Mouse (Mus musculus) cerebellum, adult 9-10 months (tissue): ENCODE data around the gene Chpf2.
A peak's percentile ranks its signal among the peaks of the same experiment; 100 is the strongest.
"Not testable (repeated sequence)": the region's sequence is repeated elsewhere in the genome, so short reads cannot be mapped to it uniquely, and the experiment has no call there.

Experiments used
- DNase-seq: peaks from one replicate; pipeline ENCODE4 v3.0.0; 2022

Gene Chpf2

DNA sequence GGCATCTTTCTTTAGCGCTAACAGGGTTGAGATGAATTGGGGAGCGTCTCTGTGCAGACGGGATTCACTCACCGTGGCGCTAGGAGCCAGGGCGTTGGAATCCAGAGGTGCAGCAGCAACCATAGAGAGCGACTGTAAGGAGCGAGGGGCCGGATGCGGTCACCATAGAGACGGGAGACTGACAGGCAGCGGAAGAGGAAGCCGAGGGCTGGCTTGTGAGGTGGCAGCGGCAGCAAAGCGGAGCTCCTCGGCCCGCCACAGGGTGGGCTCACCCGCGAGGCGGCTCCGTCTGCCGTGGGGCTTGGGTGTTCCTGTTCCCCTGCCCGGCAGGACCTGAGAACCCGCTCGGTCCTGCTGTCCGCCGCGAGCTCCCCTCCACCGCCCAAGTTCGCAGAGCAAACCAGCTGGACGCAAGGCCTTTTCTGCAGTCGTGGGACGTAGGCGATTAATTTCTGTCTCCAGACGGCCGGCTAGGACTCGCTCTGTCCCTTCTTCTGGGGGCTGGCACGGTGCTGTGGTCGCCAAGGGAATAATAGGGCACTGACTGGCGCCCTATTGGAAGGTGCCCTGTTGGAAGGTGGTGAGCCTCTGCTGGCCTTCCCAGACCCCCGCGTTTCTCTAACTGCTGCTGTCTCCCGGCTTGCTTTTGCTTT, at the start of gene Chpf2:
TSS of gene Chpf2 (plus strand) at position 195 of the 653 bp plus-strand sequence.
- peak; percentile 72 for DNase-seq

DNA sequence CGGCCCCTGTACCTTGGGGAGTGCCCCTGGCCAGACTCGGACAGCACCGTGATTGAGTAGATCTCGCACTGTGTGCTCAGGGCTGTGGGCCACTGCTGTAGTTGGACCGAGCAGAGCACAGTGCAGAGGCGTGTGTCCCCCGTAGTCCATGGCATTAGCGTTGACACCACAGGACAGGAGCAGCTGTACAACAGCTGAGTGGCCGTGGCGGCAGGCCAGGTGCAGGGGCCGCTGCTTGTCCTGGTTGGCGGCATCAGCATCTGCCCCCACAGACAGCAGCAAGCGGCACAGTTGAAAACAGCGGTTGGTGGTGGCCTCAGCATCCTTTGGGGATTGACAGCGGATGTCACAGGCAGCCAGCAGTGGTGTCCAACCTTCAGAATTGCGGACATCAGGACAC, 48.9 kb upstream of the Chpf2 start:
- no peak for DNase-seq

DNA sequence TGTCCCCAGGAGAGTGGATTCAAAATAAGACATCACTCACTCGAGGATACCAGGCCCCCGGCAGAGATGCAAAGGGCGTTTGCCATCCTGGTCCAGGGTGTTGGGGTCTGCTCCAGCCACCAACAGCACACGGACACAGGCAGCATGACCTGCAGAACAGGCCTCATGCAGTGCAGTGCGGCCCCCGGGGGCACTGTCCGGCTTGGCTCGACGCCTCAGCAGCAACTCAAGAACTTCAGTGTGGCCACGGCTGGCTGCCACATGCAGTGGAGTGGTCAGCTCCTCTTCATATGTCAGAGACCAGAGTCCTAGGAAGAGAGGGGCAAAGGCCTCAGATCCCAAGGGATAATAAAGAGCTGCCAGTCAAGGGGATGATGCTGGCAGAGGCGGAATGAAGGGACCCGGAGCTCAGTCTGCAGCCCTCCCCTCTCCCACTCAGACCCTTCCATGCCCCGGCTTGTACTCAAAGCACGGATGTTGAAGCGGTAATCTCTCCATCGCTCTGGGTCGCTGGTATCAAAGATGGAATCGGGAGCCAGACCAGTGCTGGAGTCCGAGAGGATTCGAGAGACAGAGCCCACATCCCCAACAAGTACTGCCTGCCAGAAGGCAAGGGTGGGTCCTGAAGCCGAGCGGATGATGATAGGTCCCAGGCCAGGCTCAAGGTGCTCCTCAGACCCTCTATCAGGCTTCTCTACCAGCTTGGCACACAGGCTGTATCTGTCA, 46.8 kb upstream of the Chpf2 start:
- no peak for DNase-seq

DNA sequence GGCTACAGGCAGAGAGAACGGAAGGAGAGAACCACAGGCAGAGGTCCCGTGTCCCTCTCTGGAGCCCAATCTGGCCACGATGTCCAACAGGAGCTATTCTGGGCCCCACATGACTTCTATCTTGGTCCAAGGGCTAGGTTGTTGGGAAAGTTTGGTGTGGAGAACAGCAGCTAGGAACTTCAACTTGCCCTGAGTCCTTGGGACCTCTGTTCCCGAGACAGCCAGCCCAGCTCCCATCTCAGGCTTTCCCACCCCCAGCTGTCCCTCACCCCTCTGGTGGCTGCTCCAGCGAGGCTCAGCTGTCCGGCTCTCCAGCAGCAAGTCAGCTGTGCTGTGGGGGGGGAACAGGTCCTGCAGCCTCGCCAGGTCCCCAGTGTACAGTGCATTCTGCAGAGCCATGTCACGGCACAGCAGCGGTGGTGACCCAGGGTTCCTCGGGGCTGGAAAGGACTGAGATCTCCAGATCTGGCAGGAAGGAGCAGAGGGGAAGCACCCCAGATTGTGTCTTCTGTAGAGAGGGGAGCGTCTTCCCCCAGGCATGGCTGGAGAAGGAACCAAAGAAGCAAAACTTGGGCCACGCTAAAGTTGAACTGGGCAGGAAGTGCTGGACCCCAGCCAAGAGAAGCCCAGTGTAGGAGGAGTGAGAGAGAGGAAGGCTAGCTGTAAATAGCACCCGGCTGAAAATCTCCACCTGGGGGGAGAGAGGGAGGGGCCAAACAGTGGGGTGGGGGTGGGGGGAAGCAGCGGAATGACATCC, 46.0 kb upstream of the Chpf2 start, which contains the start of gene Asb10:
TSS of gene Asb10 (minus strand) at position 592 of the 757 bp plus-strand sequence.
- DNase-seq = no peak

DNA sequence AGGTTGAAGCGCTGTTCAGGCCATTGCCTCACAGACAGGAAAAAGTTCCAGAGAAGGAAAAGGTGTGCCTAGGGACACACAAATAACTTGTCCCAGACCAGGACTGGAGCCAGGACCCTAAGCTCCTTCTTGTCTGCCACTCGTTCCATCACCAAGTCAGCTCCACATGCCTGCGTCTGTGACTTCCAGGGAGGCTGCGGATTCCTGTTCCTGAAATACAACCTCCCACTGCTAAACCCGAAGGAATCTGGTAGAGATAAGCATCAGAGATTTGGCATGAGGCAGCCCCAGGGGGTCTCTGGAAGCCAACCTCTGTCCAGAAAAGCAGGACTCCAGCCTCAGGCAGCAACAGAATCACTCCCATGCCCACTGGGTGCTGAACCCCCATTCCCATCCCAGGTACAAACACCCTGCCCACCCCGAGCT, 45.4 kb upstream of the Chpf2 start:
- no peak for DNase-seq

DNA sequence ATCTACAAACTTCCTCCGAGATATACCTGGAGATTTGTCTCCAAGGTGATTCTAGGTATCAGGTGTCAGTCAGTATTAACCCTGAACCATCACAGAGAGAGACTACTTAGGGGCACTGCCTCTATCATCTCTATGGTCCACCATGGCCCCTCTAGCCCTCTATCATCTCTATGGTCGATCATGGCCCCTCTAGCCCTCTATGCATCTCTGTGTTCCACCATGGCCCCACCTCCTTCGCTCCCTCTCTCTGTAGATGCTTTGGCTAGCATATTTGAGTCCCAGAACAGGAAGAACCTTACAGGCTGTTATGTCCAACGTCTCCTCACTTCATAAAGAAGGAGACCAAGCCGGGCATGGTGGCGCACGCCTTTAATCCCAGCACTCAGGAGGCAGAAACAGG, 43.9 kb upstream of the Chpf2 start:
- no peak for DNase-seq

DNA sequence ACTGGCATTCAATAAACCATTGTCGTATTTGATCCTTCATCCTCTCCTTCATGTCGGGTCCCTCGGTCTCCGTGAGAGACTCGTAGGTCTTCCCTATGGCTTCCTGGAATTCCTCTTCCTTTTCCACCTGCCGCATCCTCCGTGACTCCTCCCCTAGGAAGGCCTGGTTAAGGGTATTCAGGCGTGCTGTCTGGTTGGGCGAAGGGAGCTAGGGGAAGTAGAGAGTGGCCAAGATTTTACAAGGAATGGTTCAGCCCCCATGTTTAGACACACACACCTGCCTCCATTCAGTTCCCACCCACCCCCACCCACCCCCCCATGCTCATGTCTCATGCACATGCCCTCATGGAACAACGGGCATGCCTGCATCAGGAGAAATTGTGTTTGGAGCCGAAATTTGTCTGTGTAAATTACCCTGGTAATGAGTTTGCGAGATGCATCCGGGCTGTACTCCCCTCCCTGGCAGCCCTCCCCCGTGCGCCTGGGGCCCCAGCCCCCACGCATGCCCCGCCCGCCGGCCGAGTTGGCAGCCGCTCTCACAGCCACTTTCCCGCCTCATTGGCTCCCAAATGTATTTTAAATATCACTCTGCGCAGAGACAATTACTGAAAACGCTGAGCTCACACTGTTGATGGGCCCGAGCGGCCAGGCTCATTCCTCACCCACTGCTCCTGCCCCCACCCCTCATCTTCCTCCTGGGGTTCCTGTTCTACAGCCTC, 35.8 kb upstream of the Chpf2 start:
- DNase-seq = no peak

DNA sequence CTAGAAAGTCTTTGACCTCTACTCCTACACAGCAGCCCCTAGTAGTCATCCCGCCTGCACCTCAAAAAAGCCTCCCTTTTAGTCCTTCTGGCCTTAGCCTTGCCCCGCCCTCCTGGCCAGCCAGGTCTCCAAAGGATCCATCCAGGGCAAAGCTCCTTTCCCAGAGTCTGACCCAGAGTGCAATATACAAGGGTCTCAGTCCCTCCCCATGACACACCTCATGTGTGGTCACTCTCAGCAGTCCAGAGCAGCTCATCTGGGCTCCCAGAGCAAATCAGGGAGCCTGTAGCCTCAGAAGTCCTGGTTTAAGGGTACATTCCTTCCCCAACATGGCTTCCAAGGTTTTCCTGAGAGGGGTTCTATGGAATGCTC, 35.2 kb upstream of the Chpf2 start:
- no peak for DNase-seq

DNA sequence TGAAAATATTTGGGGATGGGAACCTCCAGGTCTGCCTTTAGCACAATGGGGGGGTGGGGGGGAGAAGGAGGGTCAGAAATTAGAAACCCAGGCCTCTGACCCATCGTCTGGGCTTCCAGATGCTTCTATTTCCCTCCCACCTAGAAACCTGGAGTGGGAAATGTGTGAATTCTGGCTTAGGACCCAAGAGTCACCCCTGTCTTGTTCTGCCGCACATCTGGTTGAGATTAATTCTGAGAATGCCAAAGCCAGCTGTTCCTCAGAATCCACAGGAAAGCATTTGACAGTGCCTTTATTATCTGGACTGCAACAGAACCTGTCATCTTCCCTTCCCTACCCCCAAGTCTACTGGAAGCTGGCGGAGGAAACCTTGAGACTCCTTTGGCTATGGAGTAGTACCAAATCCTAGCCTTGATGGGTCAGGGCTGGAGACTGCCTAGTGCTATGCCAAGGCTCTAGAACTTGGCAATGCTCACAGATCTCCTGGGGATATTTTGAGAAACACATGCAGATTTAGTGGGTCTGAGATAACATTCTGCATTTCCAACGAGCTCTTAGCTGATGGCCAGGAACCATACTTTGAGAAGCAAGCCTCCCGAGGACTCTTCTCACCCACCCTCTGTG, 32.8 kb upstream of the Chpf2 start:
- no peak for DNase-seq

DNA sequence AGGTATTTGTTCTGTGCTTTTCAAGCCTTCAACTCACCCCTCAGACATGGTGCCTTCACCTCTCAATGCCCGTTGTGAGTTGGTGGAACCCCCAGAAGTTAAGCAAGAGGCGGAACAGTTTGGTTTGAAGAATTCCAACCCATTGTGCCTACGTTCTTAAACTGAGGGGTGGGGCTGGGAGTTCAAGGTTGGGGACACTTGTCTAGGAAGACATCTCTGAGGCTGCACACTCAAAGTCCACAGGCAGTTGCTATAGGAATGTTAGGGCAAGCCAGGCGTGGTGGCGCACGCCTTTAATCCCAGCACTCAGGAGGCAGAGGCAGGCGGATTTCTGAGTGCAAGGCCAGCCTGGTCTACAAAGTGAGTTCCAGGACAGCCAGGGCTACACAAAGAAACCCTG, 31.2 kb upstream of the Chpf2 start:
- DNase-seq = not testable (repeated sequence)

DNA sequence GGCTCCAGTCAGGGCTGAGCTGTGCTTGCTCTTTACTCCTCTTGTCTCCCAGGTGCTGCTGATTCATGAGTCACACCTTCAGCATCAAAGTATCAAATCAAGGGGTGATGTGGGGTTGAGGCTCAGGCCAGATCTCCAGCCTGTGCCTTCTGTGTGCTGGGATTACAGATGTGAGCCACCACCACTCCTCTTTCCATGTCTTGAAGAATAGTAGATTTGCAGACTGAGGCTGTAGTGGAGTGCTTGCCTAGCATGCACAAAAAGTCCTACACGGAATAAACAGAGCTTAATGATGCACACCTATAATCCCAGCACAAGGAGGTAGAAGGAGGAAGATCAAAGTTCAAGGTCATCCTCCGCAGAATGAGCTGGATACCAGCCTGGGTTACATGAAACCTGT, 29.8 kb upstream of the Chpf2 start, which contains the start of gene 4931409K22Rik:
TSS of gene 4931409K22Rik (minus strand) at position 101 of the 400 bp plus-strand sequence.
- DNase-seq = no peak

DNA sequence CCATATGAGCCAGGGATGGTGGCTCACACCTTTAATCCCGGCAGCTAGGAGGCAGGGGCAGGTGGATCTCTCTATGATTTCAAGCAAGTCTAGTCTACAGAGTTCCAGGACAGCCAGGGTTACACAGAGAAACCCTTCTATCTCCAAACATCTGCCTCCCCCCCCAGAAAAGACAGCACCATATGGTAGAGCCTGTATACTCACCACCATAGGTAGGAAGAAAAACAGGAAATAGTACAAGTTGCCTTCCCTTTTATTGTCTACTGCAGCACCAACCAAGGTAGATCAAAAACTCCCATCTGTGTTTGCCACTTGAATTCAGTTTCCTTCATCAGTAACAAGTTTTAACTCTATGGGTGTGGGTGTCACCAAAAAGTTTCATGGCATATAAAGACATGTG, 10.6 kb upstream of the Chpf2 start:
- DNase-seq = no peak

DNA sequence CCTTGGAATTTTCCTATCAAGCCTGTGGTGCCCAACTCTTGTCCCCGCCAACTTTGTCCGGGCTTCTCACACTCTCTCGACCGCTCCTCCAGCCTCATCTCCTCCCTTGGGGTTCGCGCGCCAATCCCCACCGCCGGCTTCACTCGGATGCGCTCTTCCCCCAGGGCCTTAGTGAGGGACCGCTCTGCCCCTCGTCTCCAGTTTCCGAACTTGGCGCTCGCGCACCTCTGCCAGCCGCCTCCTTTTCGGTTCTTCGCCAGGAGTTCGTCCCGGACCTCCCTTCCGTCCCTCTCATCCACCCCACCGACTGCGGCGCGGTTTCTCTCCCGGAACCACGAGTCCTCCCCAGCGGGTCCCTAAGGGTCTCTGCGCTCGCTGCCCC, 9.7 kb upstream of the Chpf2 start:
- no peak for DNase-seq

DNA sequence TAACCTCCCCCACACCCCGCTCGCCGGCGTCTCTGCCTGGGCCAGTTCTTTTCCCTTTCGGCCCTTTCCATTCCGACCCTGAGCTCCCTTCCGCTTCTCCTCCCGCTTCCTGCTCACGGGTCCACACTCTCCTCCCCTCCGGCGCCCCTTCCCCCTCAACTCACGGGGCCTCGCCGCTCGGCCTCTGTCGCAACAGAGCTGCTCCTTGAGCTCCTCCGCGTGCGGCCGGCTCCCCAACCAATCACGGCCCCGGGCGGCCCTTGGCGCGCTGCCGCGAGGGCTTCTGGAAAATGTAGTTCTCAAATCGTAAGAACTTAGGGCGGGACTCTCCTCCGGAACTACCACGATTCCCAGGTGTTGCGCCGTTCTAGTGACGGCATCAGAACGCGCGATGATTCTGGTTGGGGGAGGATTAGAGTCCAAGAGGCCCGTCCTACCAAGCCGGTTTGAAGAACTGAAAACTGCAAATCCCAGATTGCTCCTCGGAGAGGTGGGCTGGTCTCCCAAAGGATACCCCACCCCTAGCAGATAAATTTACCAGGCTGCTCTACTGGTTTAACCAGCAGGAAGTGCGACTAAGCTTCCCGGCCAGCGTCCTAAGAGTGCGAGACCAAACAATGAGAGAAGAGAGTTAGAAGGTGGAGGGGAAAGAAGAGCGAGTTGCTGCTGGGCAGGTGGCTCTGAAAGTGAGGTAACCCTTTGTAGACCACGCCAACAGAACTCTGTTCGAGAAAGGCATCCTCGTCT, 9.2 kb upstream of the Chpf2 start, which contains the start of gene Abcf2:
TSS of gene Abcf2 (minus strand) at position 285 of the 747 bp plus-strand sequence.
- DNase-seq = peak; percentile 100

DNA sequence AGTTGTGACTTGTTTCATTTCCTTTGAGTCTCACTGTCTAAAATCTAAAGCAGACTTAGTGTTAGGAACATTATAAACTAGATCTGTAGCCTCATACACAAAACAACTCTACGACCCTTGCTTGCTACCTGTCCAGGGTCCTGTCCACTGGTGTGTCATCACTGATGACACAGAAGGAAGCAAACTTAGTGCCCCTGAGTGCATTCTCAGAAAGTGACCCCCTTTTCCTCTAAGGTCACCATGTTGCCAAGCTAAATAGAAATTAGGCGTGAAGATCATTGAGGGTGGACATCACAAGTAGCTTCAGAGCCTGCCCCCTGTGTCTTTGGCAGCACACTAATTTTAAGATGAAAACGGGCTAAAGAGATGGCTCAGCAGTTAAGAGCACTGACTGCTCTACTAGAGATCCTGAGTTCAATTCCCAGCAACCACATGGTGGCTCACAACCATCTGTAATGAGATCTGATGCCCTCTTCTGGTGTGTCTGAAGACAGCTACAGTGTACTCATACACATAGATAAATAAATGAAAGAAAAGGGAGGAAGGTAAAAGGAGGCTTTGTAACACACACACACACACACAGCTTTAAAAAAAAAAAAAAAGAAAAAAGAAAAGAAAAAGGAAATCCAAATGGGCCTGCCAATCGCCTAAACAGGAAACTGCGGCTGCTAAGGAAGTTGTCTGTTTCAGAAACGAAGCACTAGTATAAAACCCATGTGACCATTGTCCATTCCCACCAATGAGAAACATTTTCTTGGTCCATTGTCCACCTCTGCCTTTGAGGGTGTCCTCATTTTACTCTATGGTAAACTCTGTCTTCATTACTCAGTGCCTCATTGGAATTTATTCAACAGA, 8.2 kb upstream of the Chpf2 start:
- peak; percentile 51 for DNase-seq

DNA sequence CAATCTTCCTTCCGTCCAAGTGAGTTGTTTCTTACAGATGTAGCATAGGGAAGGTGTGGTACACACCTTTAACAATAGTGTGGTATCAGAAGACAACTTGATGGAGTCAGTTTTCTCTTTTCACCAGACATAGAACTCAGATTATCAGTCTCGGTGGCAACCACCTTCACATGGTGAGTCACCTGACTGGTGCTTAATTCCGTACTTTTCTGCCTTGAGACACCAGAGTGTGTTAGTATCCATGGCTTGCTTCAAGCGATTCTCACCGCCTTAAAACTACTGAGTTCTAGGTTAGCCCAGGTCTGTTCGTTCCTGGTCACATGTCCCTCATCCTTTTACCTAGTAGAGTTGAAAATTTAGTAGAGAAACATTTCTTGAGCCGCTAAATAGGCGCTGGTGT, 435 bp upstream of the Chpf2 start:
- no peak for DNase-seq

DNA sequence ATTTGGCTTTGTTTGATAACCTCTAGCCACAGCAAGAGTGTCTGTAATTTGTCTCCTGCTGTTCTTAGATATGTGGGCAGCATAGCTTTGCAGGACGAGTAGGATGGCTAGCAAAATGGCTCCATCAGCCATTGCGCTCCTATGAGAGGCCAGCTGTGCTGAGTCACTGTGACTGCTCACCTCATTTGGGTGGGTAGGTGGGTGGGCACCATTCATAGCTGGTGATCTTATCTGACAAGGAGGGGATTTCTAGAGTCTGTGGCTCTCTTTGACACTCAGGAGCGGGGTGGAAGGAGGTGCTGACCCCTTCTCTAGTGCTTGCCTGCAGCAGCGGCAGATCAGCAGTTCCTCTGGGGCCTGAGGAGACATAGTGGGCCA, 648 bp downstream of the Chpf2 start:
- DNase-seq = no peak

DNA sequence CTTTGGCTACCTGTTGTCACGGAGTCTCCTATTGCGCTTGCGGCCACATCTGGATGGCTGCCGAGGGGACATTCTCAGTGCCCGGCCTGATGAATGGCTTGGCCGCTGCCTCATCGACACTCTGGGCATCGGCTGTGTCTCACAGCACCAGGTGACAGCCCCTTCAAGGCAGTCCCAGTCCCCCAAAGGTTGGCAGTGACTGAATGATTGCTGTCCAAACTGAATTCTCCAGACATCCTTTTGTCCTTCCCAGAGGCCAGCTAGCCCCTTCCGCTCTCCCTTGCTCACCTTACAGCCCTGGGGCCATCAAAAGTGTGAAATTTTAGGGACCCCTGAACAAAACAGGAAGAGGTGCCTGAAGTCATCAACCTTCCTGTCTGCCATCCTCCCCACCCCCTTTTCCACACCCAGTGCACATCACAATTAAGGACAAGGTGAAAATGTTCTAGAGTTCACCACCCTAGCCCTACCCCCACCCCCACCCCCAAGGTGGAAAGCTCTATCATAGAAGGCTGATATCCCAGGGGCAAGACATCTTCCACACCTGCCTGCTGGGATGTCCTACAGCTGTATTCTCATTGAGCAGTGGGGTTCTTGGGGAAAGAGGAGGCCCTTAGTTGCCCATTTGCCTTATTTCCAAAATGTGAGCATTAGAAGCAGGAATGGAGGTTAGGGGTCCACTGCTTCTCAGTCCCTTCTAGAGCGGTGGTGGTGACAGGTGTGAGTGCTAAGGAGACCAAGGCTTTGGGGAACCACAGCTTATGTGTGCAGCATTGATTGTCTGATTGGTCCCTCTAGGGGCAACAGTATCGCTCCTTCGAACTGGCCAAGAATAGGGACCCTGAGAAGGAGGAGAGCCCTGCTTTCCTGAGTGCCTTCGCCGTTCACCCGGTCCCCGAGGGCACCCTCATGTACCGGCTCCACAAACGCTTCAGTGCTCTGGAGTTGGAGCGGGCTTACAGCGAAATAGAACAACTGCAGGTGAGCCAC, 3.3 kb downstream of the Chpf2 start:
- DNase-seq = no peak

DNA sequence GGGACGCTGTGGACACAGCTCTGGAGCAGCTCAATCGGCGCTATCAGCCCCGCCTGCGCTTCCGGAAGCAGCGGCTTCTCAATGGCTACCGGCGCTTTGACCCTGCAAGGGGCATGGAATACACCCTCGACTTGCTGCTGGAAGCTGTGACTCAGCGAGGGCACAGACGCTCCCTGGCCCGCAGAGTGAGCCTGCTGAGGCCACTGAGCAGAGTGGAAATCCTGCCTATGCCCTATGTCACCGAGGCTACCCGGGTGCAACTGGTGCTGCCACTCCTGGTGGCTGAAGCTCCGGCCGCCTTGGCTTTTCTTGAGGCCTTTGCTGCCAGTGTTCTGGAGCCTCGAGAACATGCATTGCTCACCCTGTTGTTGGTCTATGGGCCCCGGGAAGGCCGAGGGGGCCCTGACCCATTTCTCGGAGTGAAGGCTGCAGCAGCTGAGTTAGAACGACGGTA, 4.8 kb downstream of the Chpf2 start:
- no peak for DNase-seq
